Mouse (Mus musculus): ENCODE measurements at regions not wholly inside any gene's neighbourhood (a gene's known extent, or its start where the extent isn't known, plus 50 kb on each side); places are given as distances from the start of the nearest gene placed in this dataset.
A peak's percentile ranks its signal among the peaks of the same experiment; 100 is the strongest.

GRCm38 (mm10) chr6:139014526-139014925, 356.2 kb upstream of the Igbp1b start:
- Histone ChIP-seq H3K4me1 (ENCODE audit: control insufficient read depth in 1 of 2, insufficient read depth in 2 of 2, low read length in 2 of 2) (no peaks in the 10 kb centered on the region), H3K9ac (ENCODE audit: control insufficient read depth, low read depth, low read length, poor library complexity, severe bottlenecking) (no peak overlapping the region), H3K79me2 (ENCODE audit: control insufficient read depth, insufficient read depth, low read length, poor library complexity) (no peaks in the 10 kb centered on the region), H3K27me3 (ENCODE audit: control insufficient read depth in 1 of 2, insufficient read depth in 2 of 2, low read length in 2 of 2) (no peaks in the 10 kb centered on the region), H3K27ac (ENCODE audit: control insufficient read depth, low read depth, low read length) (no peak overlapping the region), H3K36me3 (ENCODE audit: control insufficient read depth in 1 of 2, insufficient read depth in 2 of 2, low read length in 2 of 2) (no peaks in the 10 kb centered on the region), H3K4me3 (ENCODE audit: control insufficient read depth in 1 of 2, insufficient read depth in 1 of 2, low read depth in 2 of 2, low read length in 2 of 2) (no peak overlapping the region), H3K9me3 (replicated peaks; ENCODE audit: insufficient read depth, low read length) (no peaks in the 10 kb centered on the region)
- DNase-seq (ENCODE audit: low read depth, low spot score), result peak; percentile 3
- no peak for TF ChIP-seq KAT2A (conservative IDR thresholded peaks at IDR 0.05; ENCODE audit: low read depth, low read length)
- no peak for TF ChIP-seq TAL1 (IDR thresholded peaks at IDR 0.05; ENCODE audit: low read length)
- no peak for TF ChIP-seq ELF1 (IDR thresholded peaks at IDR 0.05; ENCODE audit: low read depth, low read length)
- TF ChIP-seq MXI1 (IDR thresholded peaks at IDR 0.05; ENCODE audit: low read depth, low read length), result no peak

- Histone ChIP-seq H3K27me3 (ENCODE audit: control insufficient read depth in 1 of 2, insufficient read depth in 2 of 2, low read length in 2 of 2) (no peaks in the 10 kb centered on the region), H3K4me3 (ENCODE audit: control insufficient read depth in 1 of 2, insufficient read depth in 1 of 2, low read depth in 2 of 2, low read length in 2 of 2) (no peak overlapping the region), H3K4me1 (ENCODE audit: control insufficient read depth in 1 of 2, insufficient read depth in 2 of 2, low read length in 2 of 2) (no peaks in the 10 kb centered on the region), H3K27ac (ENCODE audit: control insufficient read depth, low read depth, low read length) (no peak overlapping the region), H3K9me3 (replicated peaks; ENCODE audit: insufficient read depth, low read length) (no peaks in the 10 kb centered on the region), H3K79me2 (ENCODE audit: control insufficient read depth, insufficient read depth, low read length, poor library complexity) (no peaks in the 10 kb centered on the region), H3K36me3 (ENCODE audit: control insufficient read depth in 1 of 2, insufficient read depth in 2 of 2, low read length in 2 of 2) (no peaks in the 10 kb centered on the region), H3K9ac (ENCODE audit: control insufficient read depth, low read depth, low read length, poor library complexity, severe bottlenecking) (no peak overlapping the region)
- peak; percentile 11 for DNase-seq (ENCODE audit: low read depth, low spot score)
- TF ChIP-seq MYB (IDR thresholded peaks at IDR 0.05; ENCODE audit: low read depth, low read length) (no peak), CHD2 (IDR thresholded peaks at IDR 0.05; ENCODE audit: low read length) (no peak), ELF1 (IDR thresholded peaks at IDR 0.05; ENCODE audit: low read depth, low read length) (no peak), POLR2AphosphoS5 (IDR thresholded peaks at IDR 0.05; ENCODE audit: borderline replicate concordance, low read depth, low read length) (no peak), USF2 (IDR thresholded peaks at IDR 0.05; ENCODE audit: borderline replicate concordance in 1 of 2, insufficient read depth in 1 of 2, low read depth in 1 of 2, low read length in 2 of 2) (no peak), MAFK (IDR thresholded peaks at IDR 0.05; ENCODE audit: borderline replicate concordance, low read depth, low read length) (no peak), GATA1 (IDR thresholded peaks at IDR 0.05; ENCODE audit: low read depth, low read length) (no peak), E2F4 (IDR thresholded peaks at IDR 0.05; ENCODE audit: borderline replicate concordance, low read depth, low read length) (no peak), CTCF (IDR thresholded peaks at IDR 0.05 in 2 of 3, conservative IDR thresholded peaks at IDR 0.05 in 1 of 3; ENCODE audit: control insufficient read depth in 1 of 3, insufficient read depth in 1 of 3, low read depth in 2 of 3, low read length in 3 of 3, poor library complexity in 1 of 3, severe bottlenecking in 1 of 3) (no peak), HCFC1 (IDR thresholded peaks at IDR 0.05; ENCODE audit: low read depth, low read length) (no peak), TCF12 (IDR thresholded peaks at IDR 0.05; ENCODE audit: low read depth, low read length) (no peak), NELFE (IDR thresholded peaks at IDR 0.05; ENCODE audit: low read depth, low read length) (no peak), UBTF (IDR thresholded peaks at IDR 0.05; ENCODE audit: borderline replicate concordance, insufficient read depth, low read depth, low read length) (no peak), MAX (IDR thresholded peaks at IDR 0.05; ENCODE audit: low read length) (no peak), USF1 (IDR thresholded peaks at IDR 0.05; ENCODE audit: low read depth, low read length) (no peak)
Observed at GRCm38 (mm10) chr6:139010501-139010900, 352.2 kb upstream of the Igbp1b start.

Measured in MEL (cell line).